Mouse (Mus musculus): ENCODE data around the gene Zfp704. TPM values are rescaled to one million over a fixed set of nuclear protein-coding genes. Genes with fewer than 3 reads are reported as not detected.
A peak's percentile ranks its signal among the peaks of the same experiment; 100 is the strongest.

Gene Zfp704
- polyA plus RNA-seq, 1 experiment from 2014 or later, result 11.4 TPM

DNA sequence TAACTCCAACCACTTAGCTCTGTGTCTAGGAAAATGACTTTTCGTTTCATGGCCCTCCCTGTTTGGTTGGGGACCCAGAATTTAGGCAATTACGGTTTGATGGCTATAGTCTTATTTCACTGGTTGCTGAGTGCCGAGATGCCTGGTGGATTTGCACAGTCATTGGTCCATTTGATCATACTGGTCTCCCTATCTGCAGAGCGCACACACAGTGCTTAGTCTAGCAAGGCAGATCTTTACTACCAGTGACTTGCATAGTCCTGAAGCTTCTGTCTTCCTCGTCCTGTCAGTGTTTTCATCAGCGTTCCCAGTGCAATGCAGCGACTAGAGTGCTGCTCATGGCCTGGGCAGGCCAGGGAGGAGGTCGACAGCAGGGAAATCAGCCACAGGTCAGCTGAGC, 4.1 kb upstream of the Zfp704 start:
- 58% methylated on average over 8 of the region's 8 CpGs for whole genome bisulfite sequencing
- no peak overlapping the region for H3K4me2 ChIP-seq (replicated peaks; ENCODE audit: low read depth, low read length)
- H3K4me1 ChIP-seq (ENCODE audit: insufficient read depth, low read length), result peaks cover 19% of the 10 kb centered on the region
- no peak overlapping the region for H3K4me3 ChIP-seq (ENCODE audit: low read length)
- no peak for ATAC-seq (ENCODE audit: low FRiP score, low TSS enrichment)
- no peak overlapping the region for H3K9ac ChIP-seq (replicated peaks; ENCODE audit: low read length)
- no peaks in the 10 kb centered on the region for H3K36me3 ChIP-seq (ENCODE audit: insufficient read depth, low read length)
- no peaks in the 10 kb centered on the region for H3K9me3 ChIP-seq (ENCODE audit: low read length)
- H3K27ac ChIP-seq (ENCODE audit: low read length), result no peak overlapping the region
- H3K27me3 ChIP-seq (ENCODE audit: insufficient read depth, low read length), result no peaks in the 10 kb centered on the region

DNA sequence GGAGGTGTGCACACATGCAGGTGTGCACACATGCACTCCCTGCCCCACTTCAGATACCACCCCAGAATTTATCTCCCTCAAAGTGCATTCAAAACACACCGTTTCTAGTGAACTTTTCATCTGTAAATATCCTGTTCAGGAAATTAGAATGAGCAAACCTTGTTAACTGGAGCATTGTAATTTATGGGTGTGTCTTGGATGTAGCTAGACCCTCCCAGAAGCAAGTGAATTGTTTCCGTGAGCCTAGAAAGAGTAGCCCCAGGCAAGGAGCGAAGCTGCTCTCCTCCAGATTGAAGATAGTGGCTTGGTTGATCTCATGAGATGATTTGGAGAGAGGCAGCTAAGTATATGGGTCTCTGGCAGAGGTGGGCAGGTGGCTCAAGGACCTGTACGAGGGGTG, 1.3 kb upstream of the Zfp704 start:
- no peaks in the 10 kb centered on the region for H3K9me3 ChIP-seq (ENCODE audit: low read length)
- no peak overlapping the region for H3K4me2 ChIP-seq (replicated peaks; ENCODE audit: low read depth, low read length)
- H3K4me3 ChIP-seq (ENCODE audit: low read length), result no peak overlapping the region
- H3K27me3 ChIP-seq (ENCODE audit: insufficient read depth, low read length), result no peaks in the 10 kb centered on the region
- H3K27ac ChIP-seq (ENCODE audit: low read length), result no peak overlapping the region
- no peak for ATAC-seq (ENCODE audit: low FRiP score, low TSS enrichment)
- WGBS, result 28% methylated on average over 4 of the region's 4 CpGs
- H3K9ac ChIP-seq (replicated peaks; ENCODE audit: low read length), result no peak overlapping the region
- H3K4me1 ChIP-seq (ENCODE audit: insufficient read depth, low read length), result peaks cover 31% of the 10 kb centered on the region
- no peaks in the 10 kb centered on the region for H3K36me3 ChIP-seq (ENCODE audit: insufficient read depth, low read length)

DNA sequence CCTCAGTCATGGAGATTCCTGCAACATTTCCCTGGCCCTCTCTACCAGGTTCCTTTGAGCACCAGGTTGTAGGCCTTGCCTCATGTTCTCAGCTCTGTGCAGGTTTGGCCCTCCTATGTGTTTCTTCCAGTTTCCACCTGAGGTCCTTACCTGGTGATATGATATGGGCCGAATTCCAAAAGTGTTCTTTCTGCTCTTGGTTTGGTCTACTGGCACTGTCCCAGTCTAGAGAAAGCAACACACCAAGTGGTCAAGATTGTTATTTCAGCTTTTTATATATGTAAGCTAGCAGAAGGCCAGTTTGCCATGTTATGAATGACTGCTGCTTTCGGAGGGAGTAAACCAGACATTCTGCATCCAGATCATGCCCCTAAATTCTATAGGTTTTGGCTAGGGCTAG, 541 bp upstream of the Zfp704 start:
- ATAC-seq (ENCODE audit: low FRiP score, low TSS enrichment), result no peak
- Histone ChIP-seq H3K36me3 (ENCODE audit: insufficient read depth, low read length) (no peaks in the 10 kb centered on the region), H3K27me3 (ENCODE audit: insufficient read depth, low read length) (no peaks in the 10 kb centered on the region), H3K27ac (ENCODE audit: low read length) (peak overlapping the region; percentile 95; the same call in 1 of the 2 replicates), H3K4me2 (replicated peaks; ENCODE audit: low read depth, low read length) (peak overlapping the region; percentile 71), H3K9ac (replicated peaks; ENCODE audit: low read length) (peak overlapping the region; percentile 95), H3K4me1 (ENCODE audit: insufficient read depth, low read length) (peaks cover 35% of the 10 kb centered on the region), H3K9me3 (ENCODE audit: low read length) (no peaks in the 10 kb centered on the region), H3K4me3 (ENCODE audit: low read length) (no peak overlapping the region)
- 72% methylated on average over 2 of the region's 2 CpGs for WGBS

DNA sequence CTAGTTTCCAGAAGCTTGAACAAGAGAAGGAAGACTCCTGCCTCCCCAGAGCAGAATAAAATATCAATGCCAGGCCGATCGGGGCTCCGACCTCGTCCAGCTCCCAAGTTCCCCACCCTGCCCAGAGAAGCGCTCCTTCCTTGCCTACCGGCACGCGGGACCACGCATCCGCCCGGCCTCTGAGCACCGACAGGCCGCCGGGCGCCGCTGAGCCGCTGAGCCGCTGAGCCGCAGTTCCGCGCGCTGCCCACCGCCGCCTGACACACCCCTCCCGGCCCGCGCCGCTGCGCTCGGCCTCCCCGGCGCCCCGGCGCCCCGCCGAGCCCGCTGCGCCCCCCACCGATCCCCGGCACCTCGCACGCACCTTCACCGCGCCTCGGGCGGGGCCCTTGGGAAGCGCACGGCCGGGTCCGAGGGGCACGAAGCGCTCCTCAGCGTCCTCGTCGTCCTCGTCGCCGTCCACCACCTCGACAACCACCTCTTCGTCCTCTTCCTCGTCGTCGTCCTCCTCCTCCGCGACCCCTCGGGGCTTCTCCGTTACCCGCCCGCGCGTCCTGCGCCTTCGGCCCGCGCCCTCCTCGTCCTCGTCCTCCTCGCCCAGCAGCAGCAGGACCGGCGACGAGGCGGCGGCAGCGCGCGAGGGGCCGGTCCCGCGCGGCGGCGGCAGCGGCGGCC, 842 bp downstream of the Zfp704 start:
- ATAC-seq (ENCODE audit: low FRiP score, low TSS enrichment), result peak; percentile 36; the same call in 1 of the 2 replicates

DNA sequence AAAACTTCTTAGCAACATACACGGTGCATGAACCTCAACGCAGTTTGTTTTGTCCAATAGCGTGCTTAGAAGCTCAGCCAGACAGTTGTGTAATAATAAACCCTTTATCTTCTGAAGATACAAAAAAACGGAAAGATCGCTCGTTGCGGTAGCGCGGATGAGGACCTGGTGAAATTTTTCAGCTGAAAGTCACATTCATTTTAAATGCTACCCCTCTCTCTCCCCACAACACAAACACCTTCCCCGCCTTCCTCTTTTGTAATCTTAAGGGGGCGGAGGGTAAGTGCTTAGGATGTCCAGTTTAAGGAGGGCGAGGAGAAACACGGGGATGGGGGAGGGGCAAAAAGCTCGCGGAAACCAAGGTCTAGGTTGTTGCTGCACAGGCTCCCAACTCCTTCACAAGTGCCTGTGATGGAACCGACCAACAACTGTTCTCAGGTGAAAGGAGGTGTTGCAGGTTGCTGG, 1.4 kb downstream of the Zfp704 start:
- H3K4me3 ChIP-seq (ENCODE audit: low read length), result peak overlapping the region; percentile 91
- no peaks in the 10 kb centered on the region for H3K9me3 ChIP-seq (ENCODE audit: low read length)
- H3K27me3 ChIP-seq (ENCODE audit: insufficient read depth, low read length), result no peaks in the 10 kb centered on the region
- WGBS, result 0% methylated on average over 16 of the region's 16 CpGs
- H3K36me3 ChIP-seq (ENCODE audit: insufficient read depth, low read length), result no peaks in the 10 kb centered on the region
- peak overlapping the region; percentile 71 for H3K4me2 ChIP-seq (replicated peaks; ENCODE audit: low read depth, low read length)
- peaks cover 53% of the 10 kb centered on the region for H3K4me1 ChIP-seq (ENCODE audit: insufficient read depth, low read length)
- peak; percentile 9; the same call in 1 of the 2 replicates for ATAC-seq (ENCODE audit: low FRiP score, low TSS enrichment)
- H3K9ac ChIP-seq (replicated peaks; ENCODE audit: low read length), result peak overlapping the region; percentile 95
- H3K27ac ChIP-seq (ENCODE audit: low read length), result peak overlapping the region; percentile 95

More for the DNA sequence above, 842 bp downstream of the Zfp704 start:
- Histone ChIP-seq H3K27me3 (ENCODE audit: insufficient read depth, low read length) (no peaks in the 10 kb centered on the region), H3K4me3 (ENCODE audit: low read length) (peak overlapping the region; percentile 91), H3K36me3 (ENCODE audit: insufficient read depth, low read length) (no peaks in the 10 kb centered on the region), H3K4me2 (replicated peaks; ENCODE audit: low read depth, low read length) (peak overlapping the region; percentile 71), H3K9me3 (ENCODE audit: low read length) (no peaks in the 10 kb centered on the region), H3K4me1 (ENCODE audit: insufficient read depth, low read length) (peaks cover 47% of the 10 kb centered on the region), H3K27ac (ENCODE audit: low read length) (peak overlapping the region; percentile 95), H3K9ac (replicated peaks; ENCODE audit: low read length) (peak overlapping the region; percentile 95)
- WGBS, result under 1% methylated on average over 54 of the region's 94 CpGs

DNA sequence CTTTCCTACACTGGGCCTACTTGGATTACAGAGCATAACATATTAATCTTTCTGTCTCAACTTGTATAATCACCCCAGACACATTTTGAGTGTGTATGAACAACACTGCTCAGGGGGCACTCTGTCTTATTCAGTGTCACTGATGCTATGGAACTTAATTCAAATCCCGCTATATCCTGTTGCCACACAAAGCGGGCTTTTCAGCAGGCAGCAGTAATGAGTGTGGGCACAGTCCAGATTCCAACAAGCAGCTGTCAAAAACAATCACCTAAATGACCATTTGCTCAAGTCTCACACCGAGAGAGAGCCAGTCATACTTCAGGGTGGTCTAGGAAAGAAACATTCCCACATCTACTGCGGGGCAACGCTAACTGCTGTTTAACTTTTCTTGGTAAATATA, 2.2 kb downstream of the Zfp704 start:
- H3K27me3 ChIP-seq (ENCODE audit: insufficient read depth, low read length), result no peaks in the 10 kb centered on the region
- no peaks in the 10 kb centered on the region for H3K9me3 ChIP-seq (ENCODE audit: low read length)
- no peak for ATAC-seq (ENCODE audit: low FRiP score, low TSS enrichment)
- H3K36me3 ChIP-seq (ENCODE audit: insufficient read depth, low read length), result no peaks in the 10 kb centered on the region
- H3K9ac ChIP-seq (replicated peaks; ENCODE audit: low read length), result 0 out of 2 replicates have a peak overlapping the region, but pooled peaks have one; percentile 9
- H3K4me2 ChIP-seq (replicated peaks; ENCODE audit: low read depth, low read length), result peak overlapping the region; percentile 71
- peak overlapping the region; percentile 91 for H3K4me3 ChIP-seq (ENCODE audit: low read length)
- H3K4me1 ChIP-seq (ENCODE audit: insufficient read depth, low read length), result peaks cover 53% of the 10 kb centered on the region
- H3K27ac ChIP-seq (ENCODE audit: low read length), result no peak overlapping the region
- 55% methylated on average over 5 of the region's 5 CpGs for WGBS

DNA sequence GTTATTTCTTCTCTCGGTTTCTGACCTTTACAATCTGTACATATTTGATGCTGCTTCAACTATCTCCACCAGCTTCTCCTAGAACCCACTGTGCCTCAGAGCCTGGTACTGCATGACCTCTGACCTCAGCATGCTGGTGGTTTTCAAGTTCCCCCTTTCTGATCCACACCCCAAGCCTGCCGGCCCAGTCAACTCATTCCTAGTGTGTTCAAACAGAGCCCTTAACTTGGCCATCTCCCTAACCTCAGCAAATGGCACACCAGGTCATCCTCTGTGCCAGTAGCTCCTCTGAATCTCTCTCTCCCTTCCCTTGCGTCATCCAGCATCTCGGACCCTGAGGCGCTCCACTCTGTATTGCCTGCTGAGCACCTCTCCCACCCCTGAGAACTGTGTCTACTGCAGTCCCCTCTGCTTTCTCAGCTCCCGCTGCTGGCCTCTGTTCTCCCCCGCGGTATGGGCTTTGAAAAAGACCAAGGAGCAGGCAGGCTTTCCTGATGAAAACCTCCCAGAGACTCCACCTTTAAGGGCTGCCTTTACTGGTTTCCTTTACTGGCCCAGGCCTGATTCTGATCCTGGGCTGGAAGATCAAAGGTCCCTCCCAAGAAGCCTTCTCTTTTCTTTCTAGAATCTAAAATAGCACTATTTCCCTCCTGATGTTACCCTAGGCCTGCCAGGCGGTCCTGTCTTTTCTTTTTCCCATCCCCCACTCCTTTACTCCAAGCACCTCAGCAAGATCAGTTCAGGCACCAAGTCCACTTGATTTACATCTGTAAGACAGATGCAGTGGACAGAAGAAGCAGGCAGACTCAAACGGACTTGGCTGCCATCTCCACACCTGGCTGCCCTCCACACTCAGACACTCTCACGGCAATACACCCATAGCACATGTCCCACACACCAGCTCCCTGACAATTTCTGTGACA, 3.8 kb downstream of the Zfp704 start:
- Histone ChIP-seq H3K9me3 (ENCODE audit: low read length) (no peaks in the 10 kb centered on the region), H3K36me3 (ENCODE audit: insufficient read depth, low read length) (no peaks in the 10 kb centered on the region), H3K4me1 (ENCODE audit: insufficient read depth, low read length) (peaks cover 50% of the 10 kb centered on the region), H3K4me3 (ENCODE audit: low read length) (no peak overlapping the region), H3K4me2 (replicated peaks; ENCODE audit: low read depth, low read length) (no peak overlapping the region), H3K27me3 (ENCODE audit: insufficient read depth, low read length) (no peaks in the 10 kb centered on the region), H3K27ac (ENCODE audit: low read length) (peak overlapping the region; percentile 15; the same call in 1 of the 2 replicates), H3K9ac (replicated peaks; ENCODE audit: low read length) (0 out of 2 replicates have a peak overlapping the region, but pooled peaks have one; percentile 1)
- ATAC-seq (ENCODE audit: low FRiP score, low TSS enrichment), result no peak
- 40% methylated on average over 11 of the region's 11 CpGs for WGBS

DNA sequence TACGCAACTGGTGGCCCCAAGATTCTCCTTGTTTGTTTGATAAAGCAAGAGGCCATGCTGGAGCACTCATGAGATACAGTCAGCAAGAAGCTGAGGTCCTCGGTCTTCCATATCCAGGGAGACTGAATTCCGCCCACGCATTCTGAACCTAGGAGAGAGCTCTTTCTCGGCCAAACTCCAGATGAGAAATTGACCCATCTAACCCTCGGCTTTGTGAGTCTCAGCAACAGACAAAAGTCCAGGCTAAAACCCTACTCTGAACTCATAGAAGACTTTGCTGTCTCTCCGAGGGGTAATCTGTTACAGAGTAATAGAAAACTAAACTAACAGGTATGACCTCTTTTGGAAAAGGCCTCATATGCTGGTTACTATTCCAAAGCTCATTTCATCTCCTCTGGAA, 4.9 kb downstream of the Zfp704 start:
- Histone ChIP-seq H3K4me3 (ENCODE audit: low read length) (no peak overlapping the region), H3K4me2 (replicated peaks; ENCODE audit: low read depth, low read length) (no peak overlapping the region), H3K36me3 (ENCODE audit: insufficient read depth, low read length) (no peaks in the 10 kb centered on the region), H3K27me3 (ENCODE audit: insufficient read depth, low read length) (no peaks in the 10 kb centered on the region), H3K9ac (replicated peaks; ENCODE audit: low read length) (no peak overlapping the region), H3K9me3 (ENCODE audit: low read length) (no peaks in the 10 kb centered on the region), H3K27ac (ENCODE audit: low read length) (peak overlapping the region; percentile 37; the same call in 1 of the 2 replicates), H3K4me1 (ENCODE audit: insufficient read depth, low read length) (peaks cover 48% of the 10 kb centered on the region)
- ATAC-seq (ENCODE audit: low FRiP score, low TSS enrichment), result no peak
- WGBS, result 63% methylated on average over 7 of the region's 7 CpGs

DNA sequence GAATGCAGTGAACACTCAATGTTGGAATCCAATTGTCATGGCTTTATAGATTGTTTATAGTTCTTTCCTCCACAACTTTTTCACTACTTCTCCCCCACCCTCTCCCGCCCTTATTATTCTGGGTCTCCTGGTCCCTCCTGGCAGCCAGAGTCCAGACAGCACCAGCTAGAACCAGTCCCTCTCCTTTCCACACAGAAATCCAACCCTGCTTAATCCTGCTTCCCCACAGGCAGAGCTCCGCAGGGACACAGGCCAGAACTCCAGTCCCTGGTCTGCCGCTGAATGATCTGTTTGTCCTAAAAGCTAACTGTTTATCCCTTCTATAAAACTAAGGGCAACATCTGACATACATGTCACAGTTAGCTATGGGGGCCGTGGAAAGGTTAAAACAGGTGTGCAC, 6.0 kb downstream of the Zfp704 start:
- Histone ChIP-seq H3K4me1 (ENCODE audit: insufficient read depth, low read length) (peaks cover 53% of the 10 kb centered on the region), H3K9me3 (ENCODE audit: low read length) (no peaks in the 10 kb centered on the region), H3K36me3 (ENCODE audit: insufficient read depth, low read length) (no peaks in the 10 kb centered on the region), H3K4me2 (replicated peaks; ENCODE audit: low read depth, low read length) (no peak overlapping the region), H3K4me3 (ENCODE audit: low read length) (no peak overlapping the region), H3K27me3 (ENCODE audit: insufficient read depth, low read length) (no peaks in the 10 kb centered on the region), H3K9ac (replicated peaks; ENCODE audit: low read length) (no peak overlapping the region), H3K27ac (ENCODE audit: low read length) (peak overlapping the region; percentile 37; the same call in 1 of the 2 replicates)
- 83% methylated on average over 4 of the region's 4 CpGs for WGBS
- no peak for ATAC-seq (ENCODE audit: low FRiP score, low TSS enrichment)

Data from kidney, embryonic 16.5 days (tissue).